Mouse (Mus musculus): ENCODE data around the gene Atad2b. TPM values are rescaled to one million over a fixed set of nuclear protein-coding genes. Genes with fewer than 3 reads are reported as not detected.
"Not testable (repeated sequence)": the region's sequence is repeated elsewhere in the genome, so short reads cannot be mapped to it uniquely, and the experiment has no call there.

Gene Atad2b
- polyA plus RNA-seq, 1 experiment from 2014 or later, result 7.7 TPM

DNA sequence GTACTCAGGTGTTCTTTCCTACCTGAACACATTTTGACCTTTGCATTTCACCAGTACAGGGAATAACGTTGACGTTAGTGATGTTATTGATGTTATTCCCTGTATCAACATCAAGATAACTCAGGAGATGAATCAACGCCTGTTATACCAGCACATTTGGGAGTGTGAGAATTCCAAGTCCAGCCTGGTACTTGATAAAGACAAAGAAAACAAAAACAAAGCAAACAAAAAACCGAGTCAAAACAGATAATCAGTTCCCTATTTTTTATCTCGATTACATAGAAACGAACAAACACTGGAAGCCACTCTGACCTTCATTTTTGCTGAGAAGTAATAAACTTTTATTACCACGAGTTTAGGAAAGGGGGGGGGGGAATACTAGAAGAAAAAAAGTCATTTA is 10.7 kb upstream of the Atad2b start:
- Histone ChIP-seq H3K9me3 (ENCODE audit: control insufficient read depth, low read length) (no peaks in the 10 kb centered on the region), H3K4me2 (ENCODE audit: low read depth, low read length) (peak overlapping the region; percentile 87), H3K4me3 (ENCODE audit: low read length) (peak overlapping the region; percentile 84), H3K27ac (ENCODE audit: low read length) (no peak overlapping the region), H3K36me3 (ENCODE audit: control insufficient read depth, insufficient read depth, low read length) (no peaks in the 10 kb centered on the region), H3K27me3 (ENCODE audit: control insufficient read depth, insufficient read depth, low read depth, low read length) (no peaks in the 10 kb centered on the region), H3K9ac (ENCODE audit: low read length) (peak overlapping the region; percentile 86), H3K4me1 (replicated peaks; ENCODE audit: control insufficient read depth, insufficient read depth, low read length) (peaks cover 2% of the 10 kb centered on the region; the same call in 1 of the 2 replicates)
- WGBS, result 42% methylated on average over 7 of the region's 7 CpGs
- no peak for ATAC-seq (ENCODE audit: low read depth)

DNA sequence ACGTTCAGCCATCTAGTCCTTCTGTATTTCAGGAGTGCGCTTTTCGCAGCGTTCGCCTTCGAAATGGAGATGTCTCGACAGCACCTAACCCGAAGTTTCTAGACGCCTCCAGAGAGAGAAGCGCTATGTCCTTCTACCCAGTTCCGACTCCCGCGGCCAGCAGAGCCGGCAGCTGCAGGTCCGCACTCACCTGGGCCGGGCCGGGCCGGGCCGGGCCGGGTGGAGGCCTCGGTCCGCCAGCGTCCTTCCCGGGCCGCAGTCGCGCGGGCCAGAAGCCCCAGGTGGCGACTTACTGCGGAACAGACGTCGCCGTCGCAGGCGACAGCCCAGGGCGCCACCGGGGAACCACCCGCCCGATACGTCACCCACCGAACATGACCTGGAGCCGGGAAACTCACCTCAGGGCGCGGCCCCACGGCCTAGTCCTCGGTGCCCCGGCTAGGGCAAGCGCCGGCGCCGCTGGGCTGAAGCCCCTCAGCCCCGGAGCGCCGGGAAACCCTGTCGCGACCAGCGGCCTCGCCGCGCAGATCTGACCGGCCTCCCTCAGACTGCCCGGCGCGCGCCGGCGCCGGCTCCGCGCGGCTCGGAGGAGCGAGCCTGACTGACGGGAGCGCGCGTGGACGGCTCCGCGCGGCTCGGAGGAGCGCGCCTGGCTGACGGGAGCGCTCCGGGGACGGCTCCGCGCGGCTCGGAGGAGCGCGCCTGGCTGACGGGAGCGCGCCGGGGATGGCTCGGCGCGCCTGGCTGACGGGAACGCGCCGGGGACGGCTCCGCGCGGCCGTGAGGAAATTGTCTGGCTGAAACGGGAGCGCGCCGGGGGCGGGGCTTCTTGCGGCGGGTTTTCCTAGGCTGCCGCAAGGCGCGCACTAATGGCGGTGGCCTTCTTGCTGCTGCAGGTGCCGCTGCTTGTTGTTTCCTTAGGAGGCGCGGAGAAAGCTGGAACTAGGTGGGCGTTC is 9.9 kb upstream of the Atad2b start, which contains the start of gene Ubxn2a:
Gene Ubxn2a (minus strand): TSS at position 755 of the 956 bp plus-strand sequence.
- Histone ChIP-seq H3K4me1 (replicated peaks; ENCODE audit: control insufficient read depth, insufficient read depth, low read length) (peaks cover 2% of the 10 kb centered on the region; the same call in 1 of the 2 replicates), H3K4me3 (ENCODE audit: low read length) (peak within 1 kb of the TSS; percentile 84), H3K36me3 (ENCODE audit: control insufficient read depth, insufficient read depth, low read length) (no peaks in the 10 kb centered on the region), H3K9ac (ENCODE audit: low read length) (peak within 1 kb of the TSS; percentile 86), H3K4me2 (ENCODE audit: low read depth, low read length) (peak within 1 kb of the TSS; percentile 87), H3K27me3 (ENCODE audit: control insufficient read depth, insufficient read depth, low read depth, low read length) (no peaks in the 10 kb centered on the region), H3K9me3 (ENCODE audit: control insufficient read depth, low read length) (no peaks in the 10 kb centered on the region), H3K27ac (ENCODE audit: low read length) (peak within 1 kb of the TSS; percentile 79)
- under 1% methylated on average over 124 of the region's 125 CpGs for WGBS
- ATAC-seq (ENCODE audit: low read depth), result peak; percentile 95

DNA sequence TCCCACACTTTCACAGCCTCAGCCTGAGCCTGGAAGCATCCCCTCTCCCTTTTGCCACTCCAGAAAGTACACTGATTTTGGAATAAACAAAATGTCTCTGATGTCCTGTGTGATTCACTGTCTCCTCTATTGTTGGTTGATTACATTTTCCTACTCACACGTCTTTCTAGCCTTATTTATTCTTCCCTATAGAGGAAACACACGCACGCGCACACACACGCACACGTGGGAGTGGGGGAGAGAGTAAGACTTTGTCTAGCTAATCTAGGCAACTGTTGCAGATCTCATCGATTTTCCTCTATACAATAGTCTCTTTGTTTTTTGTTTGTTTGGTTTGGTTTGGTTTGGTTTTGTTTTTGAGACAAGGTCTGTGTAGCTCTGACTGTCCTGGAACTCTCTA is 8.8 kb upstream of the Atad2b start:
- Histone ChIP-seq H3K4me3 (ENCODE audit: low read length) (no peak overlapping the region), H3K4me1 (replicated peaks; ENCODE audit: control insufficient read depth, insufficient read depth, low read length) (peaks cover 2% of the 10 kb centered on the region; the same call in 1 of the 2 replicates), H3K9me3 (ENCODE audit: control insufficient read depth, low read length) (no peaks in the 10 kb centered on the region), H3K27ac (ENCODE audit: low read length) (no peak overlapping the region), H3K36me3 (ENCODE audit: control insufficient read depth, insufficient read depth, low read length) (no peaks in the 10 kb centered on the region), H3K27me3 (ENCODE audit: control insufficient read depth, insufficient read depth, low read depth, low read length) (no peaks in the 10 kb centered on the region), H3K4me2 (ENCODE audit: low read depth, low read length) (no peak overlapping the region), H3K9ac (ENCODE audit: low read length) (no peak overlapping the region)
- no peak for ATAC-seq (ENCODE audit: low read depth)
- WGBS, result 81% methylated on average over 7 of the region's 7 CpGs

DNA sequence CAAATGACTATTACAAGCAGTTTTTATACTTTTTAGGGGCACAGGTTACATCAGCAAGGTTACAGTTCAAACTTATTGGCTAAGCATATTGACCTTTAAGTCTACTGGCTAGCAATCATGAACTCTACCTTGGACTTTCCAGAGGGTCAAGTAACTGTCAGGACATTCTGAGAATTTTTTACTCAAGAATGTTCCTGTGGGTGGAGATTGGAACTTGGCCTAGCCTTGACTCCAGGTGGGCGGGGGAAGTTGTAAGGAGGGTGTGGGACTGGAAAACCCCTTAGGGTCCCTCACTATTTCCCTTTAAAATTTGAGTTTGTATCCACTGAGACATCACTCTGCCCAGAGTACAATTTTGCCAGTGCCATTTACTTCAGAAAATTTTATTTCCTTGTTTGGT is 6.7 kb upstream of the Atad2b start:
- 74% methylated on average over 1 of the region's 1 CpGs for WGBS
- H3K27ac ChIP-seq (ENCODE audit: low read length); H3K9me3 ChIP-seq (ENCODE audit: control insufficient read depth, low read length); H3K36me3 ChIP-seq (ENCODE audit: control insufficient read depth, insufficient read depth, low read length); ATAC-seq (ENCODE audit: low read depth); H3K4me1 ChIP-seq (replicated peaks; ENCODE audit: control insufficient read depth, insufficient read depth, low read length); H3K9ac ChIP-seq (ENCODE audit: low read length); H3K4me3 ChIP-seq (ENCODE audit: low read length); H3K4me2 ChIP-seq (ENCODE audit: low read depth, low read length); H3K27me3 ChIP-seq (ENCODE audit: control insufficient read depth, insufficient read depth, low read depth, low read length): not testable (repeated sequence)

DNA sequence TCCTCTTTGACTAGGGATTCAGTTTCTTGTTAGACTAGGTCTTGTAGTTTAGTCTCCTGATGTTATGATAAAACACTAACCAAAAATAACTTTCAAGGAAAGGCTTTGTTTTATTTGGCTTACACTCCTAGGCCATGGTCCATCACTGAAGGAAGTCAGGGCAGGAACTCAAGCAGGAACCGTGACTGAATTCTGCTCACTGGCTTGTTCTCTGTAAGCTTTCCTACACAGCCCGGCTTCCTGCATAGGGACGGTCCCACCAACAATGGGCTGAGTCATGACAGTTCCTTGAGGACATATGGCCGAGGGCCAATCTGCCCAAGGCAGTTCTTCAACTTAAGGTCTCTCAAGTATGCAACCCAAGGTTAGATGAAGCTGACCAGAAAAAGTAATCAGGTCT is 5.4 kb upstream of the Atad2b start:
- Histone ChIP-seq H3K9me3 (ENCODE audit: control insufficient read depth, low read length) (no peaks in the 10 kb centered on the region), H3K4me1 (replicated peaks; ENCODE audit: control insufficient read depth, insufficient read depth, low read length) (no peaks in the 10 kb centered on the region)
- 68% methylated on average over 4 of the region's 4 CpGs for WGBS

DNA sequence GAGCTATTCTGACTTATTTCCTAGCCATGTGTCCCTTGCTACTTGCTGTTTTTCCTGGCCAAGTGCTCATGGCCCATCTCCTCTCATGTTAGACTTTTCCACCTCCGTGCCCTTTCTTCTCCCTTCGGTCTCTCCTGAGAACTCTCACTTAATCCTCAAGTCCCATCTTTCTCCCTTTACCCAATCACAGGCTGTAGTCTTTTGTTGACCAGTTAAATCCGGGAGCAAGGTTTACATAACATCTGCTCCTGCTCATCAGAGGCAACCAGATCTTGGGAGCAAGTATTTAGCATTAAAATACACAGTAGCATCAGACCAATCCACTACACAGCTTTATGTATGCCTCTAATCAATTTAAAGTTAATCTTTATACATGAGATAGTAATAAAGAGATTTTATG is 2.7 kb upstream of the Atad2b start:
- no peak overlapping the region for H3K27ac ChIP-seq (ENCODE audit: low read length)
- no peak overlapping the region for H3K4me3 ChIP-seq (ENCODE audit: low read length)
- H3K4me1 ChIP-seq (replicated peaks; ENCODE audit: control insufficient read depth, insufficient read depth, low read length), result peaks cover 4% of the 10 kb centered on the region
- no peaks in the 10 kb centered on the region for H3K9me3 ChIP-seq (ENCODE audit: control insufficient read depth, low read length)
- no peak overlapping the region for H3K4me2 ChIP-seq (ENCODE audit: low read depth, low read length)
- no peaks in the 10 kb centered on the region for H3K36me3 ChIP-seq (ENCODE audit: control insufficient read depth, insufficient read depth, low read length)
- WGBS, result 48% methylated on average over 3 of the region's 3 CpGs
- no peak overlapping the region for H3K9ac ChIP-seq (ENCODE audit: low read length)
- no peak for ATAC-seq (ENCODE audit: low read depth)
- no peaks in the 10 kb centered on the region for H3K27me3 ChIP-seq (ENCODE audit: control insufficient read depth, insufficient read depth, low read depth, low read length)

More for the DNA sequence above, 5.4 kb upstream of the Atad2b start:
- Histone ChIP-seq H3K4me2 (ENCODE audit: low read depth, low read length) (no peak overlapping the region), H3K27ac (ENCODE audit: low read length) (no peak overlapping the region), H3K9ac (ENCODE audit: low read length) (no peak overlapping the region), H3K4me3 (ENCODE audit: low read length) (no peak overlapping the region), H3K36me3 (ENCODE audit: control insufficient read depth, insufficient read depth, low read length) (no peaks in the 10 kb centered on the region), H3K27me3 (ENCODE audit: control insufficient read depth, insufficient read depth, low read depth, low read length) (no peaks in the 10 kb centered on the region)
- no peak for ATAC-seq (ENCODE audit: low read depth)

DNA sequence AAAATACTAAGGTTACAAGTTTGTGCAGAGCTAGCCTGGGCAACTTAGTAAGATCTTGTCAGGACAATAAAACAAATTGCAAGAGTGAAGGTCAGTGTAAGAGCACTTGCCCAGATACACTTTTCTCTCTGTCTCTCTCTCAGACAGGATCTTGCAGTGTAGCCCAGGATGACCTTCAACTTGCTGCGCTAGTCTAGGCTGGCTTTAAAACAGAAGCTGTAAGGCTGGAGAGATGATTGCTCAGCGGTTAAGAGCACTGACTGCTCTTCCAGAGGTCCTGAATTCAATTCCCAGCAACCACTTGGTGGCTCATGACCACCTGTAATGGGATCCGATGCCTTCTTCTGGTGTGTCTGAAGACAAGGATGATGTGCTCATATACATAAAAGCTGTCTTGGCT is 2.2 kb upstream of the Atad2b start:
- H3K27ac ChIP-seq (ENCODE audit: low read length), result no peak overlapping the region
- no peak overlapping the region for H3K4me2 ChIP-seq (ENCODE audit: low read depth, low read length)
- WGBS, result 80% methylated on average over 3 of the region's 3 CpGs
- H3K4me1 ChIP-seq (replicated peaks; ENCODE audit: control insufficient read depth, insufficient read depth, low read length), result peaks cover 5% of the 10 kb centered on the region
- no peak overlapping the region for H3K9ac ChIP-seq (ENCODE audit: low read length)
- H3K9me3 ChIP-seq (ENCODE audit: control insufficient read depth, low read length), result no peaks in the 10 kb centered on the region
- no peaks in the 10 kb centered on the region for H3K27me3 ChIP-seq (ENCODE audit: control insufficient read depth, insufficient read depth, low read depth, low read length)
- ATAC-seq (ENCODE audit: low read depth), result no peak
- no peak overlapping the region for H3K4me3 ChIP-seq (ENCODE audit: low read length)
- H3K36me3 ChIP-seq (ENCODE audit: control insufficient read depth, insufficient read depth, low read length), result no peaks in the 10 kb centered on the region

DNA sequence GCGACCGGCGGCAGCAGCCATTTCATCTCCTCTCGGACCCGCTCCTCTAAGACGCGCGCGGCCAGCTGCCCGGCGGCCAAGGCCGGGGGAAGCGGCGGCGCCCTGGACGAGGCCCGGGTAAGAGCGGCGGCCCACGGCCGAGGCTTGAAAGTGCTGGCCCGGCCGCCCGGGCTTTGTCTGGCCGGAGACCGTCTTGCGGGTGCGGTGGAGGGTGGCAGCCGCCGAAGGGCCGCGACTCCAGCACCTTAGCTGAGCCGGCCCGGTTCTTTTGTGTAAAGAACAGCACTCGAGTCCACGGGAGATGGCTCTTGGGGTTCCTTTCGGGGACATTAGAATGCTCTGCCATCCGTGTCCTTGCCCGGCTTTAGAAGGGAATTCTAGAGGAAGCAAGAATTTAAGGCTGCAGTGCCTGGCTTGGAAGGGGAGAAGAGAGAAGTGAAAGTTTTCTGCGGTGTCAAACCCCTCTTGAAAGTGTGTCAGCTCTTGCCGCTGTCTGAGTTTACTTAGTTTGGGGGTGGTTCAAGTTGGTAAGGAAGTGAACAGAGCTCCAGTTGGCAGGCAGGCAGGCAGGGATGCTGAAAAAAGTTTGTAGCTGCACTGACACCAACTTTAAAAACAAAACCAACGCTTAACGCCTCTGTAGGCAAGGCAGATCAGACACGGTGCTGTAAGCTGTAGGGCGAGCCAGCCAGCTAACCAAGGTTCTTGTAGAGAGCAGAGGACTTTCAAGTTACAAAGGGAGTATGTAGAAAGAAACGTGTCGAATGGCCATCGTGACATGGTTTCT is 845 bp downstream of the Atad2b start:
- no peaks in the 10 kb centered on the region for H3K9me3 ChIP-seq (ENCODE audit: control insufficient read depth, low read length)
- H3K4me3 ChIP-seq (ENCODE audit: low read length), result peak overlapping the region; percentile 88
- H3K27ac ChIP-seq (ENCODE audit: low read length), result peak overlapping the region; percentile 88
- peaks cover 5% of the 10 kb centered on the region for H3K4me1 ChIP-seq (replicated peaks; ENCODE audit: control insufficient read depth, insufficient read depth, low read length)
- WGBS, result 0% methylated on average over 43 of the region's 48 CpGs
- no peaks in the 10 kb centered on the region for H3K27me3 ChIP-seq (ENCODE audit: control insufficient read depth, insufficient read depth, low read depth, low read length)
- H3K4me2 ChIP-seq (ENCODE audit: low read depth, low read length), result peak overlapping the region; percentile 76
- ATAC-seq (ENCODE audit: low read depth), result peak; percentile 64
- peak overlapping the region; percentile 100 for H3K9ac ChIP-seq (ENCODE audit: low read length)
- no peaks in the 10 kb centered on the region for H3K36me3 ChIP-seq (ENCODE audit: control insufficient read depth, insufficient read depth, low read length)

DNA sequence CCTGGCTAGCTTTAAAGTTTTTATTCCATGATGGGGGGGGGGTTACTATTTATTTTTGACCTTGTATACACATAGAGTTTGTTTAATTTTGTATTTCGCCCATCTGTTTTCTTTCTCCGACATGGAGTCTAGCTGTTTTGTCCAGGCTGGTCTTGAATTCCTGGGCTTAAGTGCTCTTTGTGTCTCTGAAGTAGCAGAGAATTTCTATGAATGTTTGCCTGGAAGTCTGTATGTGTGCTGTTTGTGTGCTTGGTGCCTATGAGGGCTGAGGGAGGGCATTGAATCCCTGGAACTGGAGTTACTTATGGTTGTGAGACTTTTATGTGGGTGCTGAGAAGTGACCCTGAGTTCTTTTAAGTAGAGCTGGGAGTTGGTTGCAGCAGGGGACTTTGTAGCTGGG is 11.0 kb downstream of the Atad2b start:
- 68% methylated on average over 2 of the region's 2 CpGs for WGBS
- Histone ChIP-seq H3K4me3 (ENCODE audit: low read length) (no peak overlapping the region), H3K4me2 (ENCODE audit: low read depth, low read length) (no peak overlapping the region), H3K9me3 (ENCODE audit: control insufficient read depth, low read length) (no peaks in the 10 kb centered on the region), H3K9ac (ENCODE audit: low read length) (no peak overlapping the region), H3K27me3 (ENCODE audit: control insufficient read depth, insufficient read depth, low read depth, low read length) (no peaks in the 10 kb centered on the region), H3K4me1 (replicated peaks; ENCODE audit: control insufficient read depth, insufficient read depth, low read length) (peaks cover 4% of the 10 kb centered on the region; the same call in 1 of the 2 replicates), H3K27ac (ENCODE audit: low read length) (peak overlapping the region; percentile 37), H3K36me3 (ENCODE audit: control insufficient read depth, insufficient read depth, low read length) (no peaks in the 10 kb centered on the region)
- ATAC-seq (ENCODE audit: low read depth), result peak; percentile 43; the same call in 1 of the 2 replicates
